Mouse (Mus musculus) ovary, postnatal 36 days (tissue): ENCODE measurements around the gene Rasgef1b.

Experiments
- DNase-seq: peaks from one replicate; pipeline ENCODE4 v3.0.0; 2022; ENCODE audit warnings: low spot score, mixed read lengths

Gene Rasgef1b

DNA sequence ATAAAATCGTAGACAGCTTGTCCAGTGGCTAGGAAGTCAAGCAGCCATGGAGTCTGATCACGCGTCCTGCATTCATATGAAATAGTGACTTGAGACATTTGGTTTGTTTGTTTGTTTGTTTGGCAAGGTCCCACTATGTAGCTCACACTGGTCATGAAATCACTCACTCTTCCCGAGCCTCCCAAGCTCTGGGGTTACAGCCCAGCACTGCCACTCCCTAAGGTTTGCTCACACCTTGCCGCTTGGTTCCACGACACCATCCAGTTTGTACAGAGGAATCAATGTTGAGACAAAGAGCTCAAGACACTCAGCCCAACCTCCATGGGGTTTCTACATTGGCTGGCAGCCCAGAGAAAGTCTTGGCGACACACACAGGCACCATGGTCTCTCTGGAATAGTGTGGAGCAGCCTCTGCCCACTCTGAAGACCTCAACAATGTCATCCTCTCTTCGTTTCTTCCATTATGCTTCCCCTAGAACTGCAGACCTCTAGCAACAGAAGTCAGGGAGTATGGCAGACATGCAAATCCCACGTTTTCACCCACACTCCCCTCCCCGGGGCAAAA is 436.5 kb downstream of the Rasgef1b start:
- DNase-seq = no peak

GRCm38 (mm10) chr5:99291084-99291830 is 437.6 kb downstream of the Rasgef1b start:
- DNase-seq = no peak

DNA sequence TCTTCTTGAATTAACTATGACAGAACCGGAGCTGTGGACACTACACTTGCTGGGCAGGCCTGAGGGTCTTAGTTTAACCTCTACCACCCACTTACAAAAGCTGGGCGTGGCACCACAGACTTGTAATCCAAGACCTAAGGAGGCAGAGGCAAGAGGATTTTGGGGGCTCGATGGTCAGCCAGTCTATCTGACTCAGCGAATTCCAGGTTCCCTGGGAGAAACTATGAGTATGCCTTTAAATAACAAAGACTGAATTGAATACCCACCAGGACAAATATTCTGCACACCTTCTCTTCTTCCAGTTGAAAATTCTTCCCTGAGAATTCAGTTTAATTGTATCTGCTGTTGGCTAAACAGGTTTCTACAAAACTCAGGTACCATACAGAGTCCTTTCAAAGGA is 440.6 kb downstream of the Rasgef1b start:
- no peak for DNase-seq

DNA sequence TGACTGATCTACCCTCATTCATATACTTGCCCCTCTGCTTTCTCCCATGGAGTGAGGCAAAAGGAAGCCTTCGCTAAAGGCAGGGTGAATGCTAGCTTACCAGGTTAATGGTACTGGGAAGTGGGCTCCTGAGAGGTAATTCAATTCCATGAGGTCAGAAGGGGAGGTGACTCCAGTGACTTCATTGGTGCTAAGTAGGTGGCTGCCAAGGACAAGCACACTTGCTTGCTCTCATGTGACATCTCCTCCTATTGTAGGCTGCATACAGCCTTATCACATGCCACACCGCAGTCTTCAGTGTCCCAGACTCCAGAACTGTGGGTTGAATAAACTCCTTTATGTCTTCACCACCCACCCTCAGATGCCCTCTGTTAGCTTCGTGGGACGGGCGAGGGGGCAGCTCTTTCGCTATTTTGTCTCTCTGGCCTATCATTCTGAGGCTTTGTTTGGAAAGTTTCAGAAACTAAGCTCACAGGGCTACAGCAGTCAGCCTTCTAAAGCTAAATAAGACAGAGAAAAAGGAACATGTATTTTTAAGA is 441.1 kb downstream of the Rasgef1b start:
- no peak for DNase-seq

- no peak for DNase-seq
Observed at GRCm38 (mm10) chr5:99286575-99286974, 442.3 kb downstream of the Rasgef1b start.

DNA sequence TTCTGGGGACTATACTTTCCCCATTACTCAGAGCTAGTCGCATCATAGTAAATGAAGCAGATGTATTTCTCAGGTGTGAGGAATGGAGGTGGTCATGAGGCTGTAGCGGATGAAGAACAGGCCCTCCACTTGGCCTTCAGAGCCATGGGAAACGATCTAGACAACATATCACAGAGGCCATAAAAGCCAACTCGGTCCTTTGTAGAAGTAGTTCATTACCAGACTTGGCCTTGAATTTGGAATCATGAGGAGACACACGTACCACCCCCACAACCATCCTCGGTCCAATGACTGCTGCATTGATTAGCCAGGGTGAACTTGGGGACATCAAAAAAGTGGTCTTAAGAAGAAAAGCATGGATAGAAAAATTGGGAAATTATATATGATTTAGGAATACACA is 442.8 kb downstream of the Rasgef1b start:
- no peak for DNase-seq

- DNase-seq = no peak
Observed at GRCm38 (mm10) chr5:99284369-99284768, 444.5 kb downstream of the Rasgef1b start.

GRCm38 (mm10) chr5:99283636-99284035 is 445.2 kb downstream of the Rasgef1b start:
- no peak for DNase-seq

DNA sequence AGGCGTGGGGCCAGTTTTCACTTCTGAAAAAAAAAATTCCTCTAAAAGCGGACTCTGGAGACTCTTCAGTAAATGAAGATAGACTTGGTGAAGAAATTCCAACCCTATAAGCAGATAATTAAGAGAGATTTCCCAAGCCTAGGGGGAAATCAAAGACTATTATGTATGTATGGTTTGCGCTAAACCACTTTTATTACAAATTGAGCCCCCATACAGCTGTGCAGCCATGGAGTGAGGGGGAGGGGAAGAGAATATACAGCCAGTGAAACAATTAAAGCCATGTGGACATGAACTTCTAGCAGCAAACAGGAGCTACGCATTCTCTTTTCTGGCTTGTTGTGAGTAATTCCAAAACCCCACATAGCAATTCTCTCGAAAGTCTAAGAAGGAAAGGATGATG is 448.3 kb downstream of the Rasgef1b start:
- DNase-seq = no peak

- no peak for DNase-seq
Observed at GRCm38 (mm10) chr5:99279016-99279757, 449.7 kb downstream of the Rasgef1b start.

- DNase-seq = no peak
Observed at GRCm38 (mm10) chr5:99278364-99278763, 450.5 kb downstream of the Rasgef1b start.

- no peak for DNase-seq
Observed at GRCm38 (mm10) chr5:99277536-99277935, 451.3 kb downstream of the Rasgef1b start.

- no peak for DNase-seq
Observed at GRCm38 (mm10) chr5:99274119-99274563, 454.7 kb downstream of the Rasgef1b start.

GRCm38 (mm10) chr5:99271531-99271930 is 457.3 kb downstream of the Rasgef1b start:
- no peak for DNase-seq

GRCm38 (mm10) chr5:99269131-99269530 is 459.7 kb downstream of the Rasgef1b start:
- DNase-seq = no peak

- no peak for DNase-seq
Observed at GRCm38 (mm10) chr5:99267338-99267737, 461.5 kb downstream of the Rasgef1b start.

DNA sequence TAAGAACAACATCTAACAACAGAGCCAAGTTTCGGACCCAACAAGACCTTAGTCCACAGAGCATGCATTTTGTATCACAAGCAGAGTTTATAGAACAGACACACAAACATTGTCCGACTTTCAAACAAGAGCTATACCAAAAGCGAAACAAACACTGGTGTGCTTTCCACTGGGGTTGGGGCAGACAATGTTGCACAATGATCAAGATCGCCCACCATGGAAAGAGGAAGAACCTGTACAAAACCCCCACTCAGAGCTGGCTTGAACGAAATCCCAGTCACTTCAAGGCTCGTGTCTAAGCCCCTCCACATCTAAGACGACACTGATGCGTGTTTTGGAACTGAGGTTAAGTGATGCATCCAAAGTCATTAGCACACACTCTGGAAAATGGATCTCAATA is 462.6 kb downstream of the Rasgef1b start:
- no peak for DNase-seq

DNA sequence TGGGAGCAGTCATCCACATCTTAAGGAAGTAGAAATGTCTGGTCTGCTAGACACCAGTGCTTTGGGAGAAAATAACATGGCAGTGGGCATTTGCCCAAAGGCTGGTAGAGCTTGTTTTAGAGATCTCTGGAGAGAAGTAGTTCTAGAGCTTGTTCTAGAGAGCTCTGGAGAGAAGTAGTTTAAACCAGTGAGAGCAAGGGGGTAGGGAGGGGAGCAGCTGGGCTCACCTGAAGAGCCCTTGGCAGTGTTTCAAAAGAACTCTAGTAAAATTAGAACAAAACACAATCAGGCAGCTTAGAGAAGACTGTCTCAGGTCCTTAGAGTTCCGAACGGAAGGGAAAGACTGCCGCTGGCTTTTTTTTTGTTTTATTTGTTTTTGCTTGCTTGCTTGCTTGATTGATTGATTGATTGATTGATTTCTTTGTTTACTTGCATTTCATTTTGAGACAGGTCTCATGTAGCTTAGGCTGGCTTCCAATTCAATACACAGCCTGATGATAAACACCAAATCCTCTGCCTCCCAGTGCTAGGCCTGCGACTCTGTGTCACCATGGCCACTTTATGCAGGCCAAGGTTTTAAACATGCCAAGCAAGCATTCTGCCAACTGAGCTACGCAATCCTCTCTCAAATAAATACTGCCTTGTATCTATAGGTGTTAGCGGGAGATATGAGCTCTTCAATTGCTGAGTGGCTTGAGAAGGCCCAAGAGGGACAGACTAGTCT is 466.5 kb downstream of the Rasgef1b start:
- DNase-seq = no peak

DNA sequence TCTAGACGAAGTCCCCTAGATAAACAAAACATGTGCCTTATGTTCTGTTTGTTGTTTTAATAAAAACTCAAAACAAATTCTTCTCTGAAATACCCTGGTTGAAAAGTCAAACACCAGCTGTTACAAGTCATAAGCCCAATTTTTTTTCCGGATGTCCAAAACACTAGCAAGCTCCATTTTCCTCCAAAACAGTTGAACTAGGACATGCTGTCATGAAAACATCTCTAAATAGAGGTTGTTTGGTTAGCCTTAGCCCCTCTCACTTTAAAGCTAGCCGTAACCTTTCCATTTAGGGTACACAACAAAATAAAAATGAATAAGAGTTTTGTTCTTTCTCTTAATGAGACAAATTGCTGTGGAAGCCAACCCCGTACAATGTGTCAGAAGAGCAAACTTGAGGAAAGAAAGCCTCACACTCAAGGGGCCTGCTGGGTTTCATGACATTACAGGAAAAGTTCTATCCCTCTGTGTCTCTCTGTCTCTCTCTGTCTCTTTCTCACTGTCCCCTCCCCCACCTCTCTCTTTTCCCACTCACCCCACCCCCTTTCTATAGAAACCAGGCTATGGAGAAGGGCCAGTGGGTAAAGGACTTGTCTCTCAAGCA is 467.6 kb downstream of the Rasgef1b start:
- no peak for DNase-seq

GRCm38 (mm10) chr5:99258003-99258500 is 470.8 kb downstream of the Rasgef1b start:
- no peak for DNase-seq
